Mouse (Mus musculus) thymus, postnatal 25 days (tissue): Measurements from ENCODE around the gene Ltbr.

Experiments used
- DNase-seq: peaks from one replicate; pipeline ENCODE4 v3.0.0; 2022

Gene Ltbr

DNA sequence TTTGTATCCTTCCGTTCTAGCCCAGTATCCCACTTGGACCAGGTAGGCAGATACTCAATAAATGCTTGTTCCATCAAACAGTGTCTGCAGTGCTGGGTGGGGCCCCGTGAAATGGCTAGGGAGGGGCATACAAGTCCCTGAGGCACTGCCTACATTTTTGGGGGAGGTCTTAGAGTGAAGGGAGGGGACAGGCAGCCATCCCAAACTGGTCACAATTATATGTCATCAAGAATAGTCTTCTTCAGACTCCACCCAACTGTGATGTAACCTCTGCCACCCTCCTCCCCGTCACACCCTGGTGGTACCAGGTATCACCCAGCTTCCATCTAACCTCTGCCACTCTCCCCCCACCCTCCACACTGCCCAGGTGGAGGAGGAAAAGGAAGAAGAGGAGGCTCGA, 31.2 kb upstream of the Ltbr start:
- no peak for DNase-seq

DNA sequence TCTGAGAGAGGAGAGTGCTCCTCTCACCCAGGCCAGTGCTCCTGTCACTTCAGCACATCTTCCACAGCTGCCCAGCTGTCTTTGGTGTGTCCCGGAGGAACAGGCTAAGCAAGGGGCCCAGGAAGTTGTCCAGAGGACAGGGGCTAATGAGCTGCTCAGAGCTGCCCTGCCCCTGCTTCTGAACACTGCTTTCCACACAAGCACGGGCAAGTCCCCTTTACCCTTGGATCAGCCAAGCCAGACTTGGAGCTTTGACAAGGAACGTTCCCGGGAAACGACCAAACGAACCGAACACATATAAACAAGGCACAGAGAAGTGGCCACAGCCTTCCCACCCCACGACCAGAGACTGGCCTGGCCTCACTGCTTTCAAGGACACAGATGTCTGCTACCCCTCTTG, 30.4 kb upstream of the Ltbr start:
- DNase-seq: no peak

DNA sequence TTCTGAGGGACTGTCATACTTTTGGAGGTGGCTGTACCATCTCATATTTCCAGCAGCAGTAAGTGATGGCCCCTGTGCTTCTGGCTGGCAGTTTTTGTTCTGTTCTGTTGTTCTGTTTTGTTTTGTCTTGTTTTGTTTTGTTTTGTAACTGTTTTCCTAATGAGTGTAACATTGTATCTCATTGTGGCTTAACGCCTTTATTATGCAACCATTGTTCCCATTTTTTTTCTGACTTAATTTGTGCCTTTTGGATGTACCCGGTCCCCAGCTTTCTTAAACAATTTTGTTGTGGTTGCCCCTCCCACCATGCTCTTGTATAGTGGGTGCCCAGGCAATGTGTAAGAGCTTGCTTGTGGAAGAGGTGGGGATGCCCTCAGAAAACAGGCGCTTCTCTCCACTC, 28.5 kb upstream of the Ltbr start:
- no peak for DNase-seq

DNA sequence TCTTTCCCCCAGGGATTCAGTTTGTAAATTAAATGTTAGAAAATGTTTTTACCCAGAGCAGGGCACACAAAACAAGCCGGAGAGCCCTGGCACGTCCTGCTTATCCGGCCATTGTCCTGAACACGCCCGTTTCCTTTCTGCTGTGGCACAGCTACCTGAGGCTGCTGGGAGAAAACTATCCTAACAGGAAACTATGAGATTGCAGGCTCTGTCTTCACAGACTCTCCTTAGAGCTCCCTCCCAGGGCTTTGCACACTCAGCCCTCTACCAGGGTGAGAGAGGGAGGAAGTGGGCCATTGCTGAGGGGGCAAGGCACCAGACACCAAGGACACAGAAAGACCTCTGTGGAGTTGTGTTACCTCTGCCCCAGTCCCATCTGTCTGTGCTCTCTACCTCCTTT, 26.6 kb upstream of the Ltbr start:
- no peak for DNase-seq

DNA sequence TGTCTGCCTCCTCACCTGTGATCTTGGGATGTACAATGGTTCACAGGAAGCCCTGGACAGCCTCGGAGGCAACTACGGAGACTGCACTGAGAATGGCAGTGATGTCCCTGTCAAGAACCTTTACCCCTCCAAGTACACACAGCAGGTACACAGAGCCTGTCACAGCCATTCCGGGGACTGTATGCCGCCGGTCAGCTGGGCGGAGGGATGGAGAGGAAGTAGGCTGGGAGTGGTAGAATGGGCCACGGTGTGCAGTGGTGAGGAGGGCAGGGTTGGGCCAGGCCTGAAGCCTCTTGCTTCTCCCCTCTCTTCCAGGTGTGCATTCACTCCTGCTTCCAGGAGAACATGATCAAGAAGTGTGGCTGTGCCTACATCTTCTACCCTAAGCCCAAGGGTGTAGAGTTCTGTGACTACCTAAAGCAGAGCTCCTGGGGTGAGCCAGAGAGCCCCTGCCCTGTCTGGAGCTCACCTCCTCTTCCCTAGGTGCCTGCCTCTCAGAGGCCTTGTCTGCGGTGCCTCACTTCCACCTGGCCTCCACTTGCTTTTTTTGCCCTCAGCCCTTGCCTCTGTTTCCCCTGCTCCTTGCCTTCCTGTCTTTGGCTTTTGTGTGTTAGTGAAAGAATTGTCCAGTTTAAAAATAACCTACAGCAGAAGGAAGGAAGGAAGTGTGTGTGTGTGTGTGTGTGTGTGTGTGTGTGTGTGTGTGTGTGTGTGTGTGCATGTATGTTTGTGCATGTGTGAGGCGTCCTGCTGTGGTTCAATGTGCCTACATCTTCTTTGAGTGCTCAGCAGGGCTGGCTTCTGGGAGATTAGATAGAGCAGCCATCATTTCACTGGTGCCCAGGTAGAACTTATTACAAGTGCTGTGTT, 25.3 kb upstream of the Ltbr start:
- no peak for DNase-seq

DNA sequence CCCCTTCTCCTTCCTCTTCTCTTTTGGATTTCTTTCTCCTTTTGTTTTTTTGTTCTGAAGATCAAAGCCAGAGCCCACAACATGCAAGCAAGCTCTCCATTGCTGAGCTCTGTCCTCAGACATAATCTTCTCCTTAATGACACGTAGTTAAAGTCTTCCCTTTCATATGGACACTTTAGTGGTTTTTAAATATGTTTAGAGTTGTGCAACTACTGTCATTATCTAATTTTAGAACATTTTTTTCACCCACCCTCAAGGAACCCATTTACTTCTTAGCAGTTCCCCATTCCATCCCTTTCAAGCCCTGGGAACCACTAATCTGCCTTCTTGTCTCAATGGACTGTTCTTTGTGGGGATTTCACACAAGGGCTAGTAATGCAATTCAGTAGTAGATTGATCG, 20.7 kb upstream of the Ltbr start:
- no peak for DNase-seq

DNA sequence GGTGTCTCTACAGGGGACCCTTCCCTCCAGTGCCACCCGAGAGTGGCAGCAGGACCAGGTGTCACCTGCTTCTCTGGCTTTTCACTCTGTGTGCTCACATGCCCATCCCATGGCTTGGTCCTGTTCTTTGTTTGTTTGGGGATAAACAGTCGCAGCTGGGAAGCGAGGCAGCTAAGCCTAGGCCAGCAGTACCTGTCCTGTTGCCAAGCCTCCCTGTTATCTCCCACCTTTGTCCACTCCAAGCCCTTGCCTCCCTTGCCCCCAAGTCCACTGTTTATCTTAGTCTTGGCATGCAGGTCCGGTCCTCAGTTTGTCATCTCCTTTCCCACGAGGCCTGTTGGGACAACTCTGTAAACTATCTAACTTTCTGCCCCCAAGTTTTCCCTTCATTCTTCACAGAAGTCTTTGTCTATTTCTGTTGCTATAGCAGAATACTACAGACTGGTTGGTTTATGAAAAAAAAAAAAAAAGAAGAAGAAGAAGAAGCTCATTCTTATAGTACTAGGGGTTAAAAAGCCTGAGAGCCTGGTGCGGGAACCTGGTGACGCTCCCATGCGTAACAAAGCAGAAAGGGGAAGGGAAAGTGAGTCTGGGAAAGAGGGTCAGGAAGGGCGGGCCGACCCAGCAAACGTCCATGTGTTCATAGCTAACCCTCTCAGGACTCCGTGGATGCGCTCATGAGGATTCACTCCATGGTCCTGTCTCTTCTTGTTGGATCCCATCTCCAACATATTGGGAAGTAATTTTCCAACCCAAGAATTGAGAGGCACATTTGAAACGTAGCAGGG, 19.6 kb upstream of the Ltbr start:
- no peak for DNase-seq

DNA sequence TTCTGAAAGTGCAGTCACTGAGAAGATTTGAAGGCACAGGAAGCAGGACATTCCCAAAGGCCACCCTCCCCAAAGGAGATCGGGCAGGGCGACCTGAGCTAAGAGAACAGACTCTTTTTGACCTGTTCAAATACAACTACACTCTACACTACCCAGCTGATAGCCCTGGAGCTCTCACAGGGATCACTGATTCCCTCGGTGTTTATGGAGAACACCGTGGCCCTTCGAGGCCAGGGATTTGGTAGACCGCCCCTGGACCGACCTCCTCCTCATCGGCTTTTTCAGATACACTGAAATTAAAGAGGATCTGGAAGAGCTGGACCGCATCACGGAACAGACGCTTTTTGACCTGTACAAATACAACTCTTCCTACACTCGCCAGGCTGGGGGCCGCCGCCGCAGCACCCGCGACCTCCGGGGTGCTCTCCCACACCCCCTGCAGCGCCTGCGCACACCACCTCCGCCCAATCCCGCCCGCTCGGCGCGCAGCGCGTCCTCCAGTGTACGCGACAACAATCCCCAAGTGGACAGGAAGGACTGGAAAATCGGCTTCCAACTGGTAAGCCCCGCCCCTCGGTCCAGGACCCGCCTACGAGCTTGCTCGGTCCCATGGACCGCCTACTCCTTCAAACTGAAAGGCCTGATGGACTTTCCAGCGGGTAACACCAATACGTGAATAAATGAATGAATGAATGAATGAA, 17.1 kb upstream of the Ltbr start:
- DNase-seq: peak; percentile 70

DNA sequence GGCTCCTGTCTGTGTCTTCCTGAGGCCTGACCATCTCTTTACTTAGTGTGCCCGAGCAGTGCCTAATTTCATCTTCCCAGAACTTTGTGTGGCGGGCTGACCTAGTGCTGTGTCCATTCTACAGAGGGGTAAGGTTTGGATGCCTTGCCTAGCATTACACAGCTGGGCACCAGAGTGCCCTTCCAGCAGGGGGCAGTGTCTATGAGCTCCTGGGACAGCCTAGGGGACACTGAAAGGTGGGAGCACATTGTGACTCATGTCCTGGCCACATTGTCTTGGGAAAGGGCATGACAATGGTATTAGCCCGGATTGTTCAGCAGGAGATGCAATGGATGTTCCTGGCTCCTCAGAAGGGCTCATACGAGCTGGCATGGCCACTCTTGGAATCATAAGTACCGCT, 14.6 kb upstream of the Ltbr start:
- peak; percentile 76 for DNase-seq

DNA sequence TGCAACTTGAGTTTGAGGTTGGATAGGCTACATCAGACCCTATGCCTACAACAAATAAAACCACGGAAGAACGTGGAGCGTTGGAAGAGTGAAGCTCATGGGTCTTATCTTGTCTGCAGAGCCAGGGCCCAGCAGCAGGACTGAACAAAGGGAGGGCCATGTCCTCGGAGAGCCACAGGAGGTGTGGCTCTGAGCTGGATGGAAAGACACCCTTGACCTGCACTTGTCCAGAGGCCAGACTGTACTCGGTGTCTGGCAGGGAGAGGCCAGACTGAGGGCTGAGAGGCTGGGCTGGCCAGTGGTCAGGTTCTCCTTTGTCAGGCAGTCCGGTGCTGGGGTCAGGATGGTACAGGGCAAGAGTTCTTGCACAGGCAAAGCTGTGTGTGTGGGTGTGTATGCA, 11.7 kb upstream of the Ltbr start:
- no peak for DNase-seq

DNA sequence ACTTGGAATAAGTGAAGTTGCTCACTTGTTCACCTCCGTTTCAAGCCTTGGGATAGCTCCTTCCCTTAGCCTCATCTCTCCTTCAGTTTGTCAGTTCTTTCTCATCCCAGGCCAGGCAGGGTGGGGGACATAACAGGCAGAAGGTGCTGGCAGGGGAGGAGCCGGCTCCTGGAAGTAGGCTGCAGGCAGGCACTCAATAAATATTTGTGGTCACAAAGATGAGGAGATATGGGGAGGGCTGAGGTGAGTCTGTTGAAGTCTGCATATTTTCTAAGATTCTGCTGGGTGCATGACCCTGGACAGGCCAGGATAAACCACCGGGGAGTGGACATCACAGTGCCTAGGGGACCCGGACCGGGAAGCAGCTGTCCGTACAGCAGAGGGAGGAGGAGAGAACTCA, 9.9 kb upstream of the Ltbr start:
- no peak for DNase-seq

DNA sequence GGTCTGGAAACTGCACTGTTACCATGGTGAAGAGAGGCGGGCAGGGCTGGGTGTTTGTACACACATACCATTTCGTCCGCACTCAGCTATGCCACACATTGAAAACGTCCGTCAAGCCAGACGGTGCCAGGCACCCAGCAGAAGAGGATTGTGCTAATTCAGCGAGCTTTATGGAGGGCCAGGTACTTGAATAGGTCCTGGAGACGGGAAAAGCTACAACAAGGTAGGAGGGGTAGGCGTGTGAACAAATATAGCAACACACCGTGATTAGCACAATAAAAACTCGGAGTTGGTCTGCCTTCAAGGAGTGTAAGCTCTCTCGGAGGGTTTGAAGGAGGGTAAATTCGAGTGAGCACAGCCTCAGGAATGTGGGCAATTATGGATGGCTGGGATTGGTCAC, 9.1 kb upstream of the Ltbr start:
- DNase-seq: no peak

DNA sequence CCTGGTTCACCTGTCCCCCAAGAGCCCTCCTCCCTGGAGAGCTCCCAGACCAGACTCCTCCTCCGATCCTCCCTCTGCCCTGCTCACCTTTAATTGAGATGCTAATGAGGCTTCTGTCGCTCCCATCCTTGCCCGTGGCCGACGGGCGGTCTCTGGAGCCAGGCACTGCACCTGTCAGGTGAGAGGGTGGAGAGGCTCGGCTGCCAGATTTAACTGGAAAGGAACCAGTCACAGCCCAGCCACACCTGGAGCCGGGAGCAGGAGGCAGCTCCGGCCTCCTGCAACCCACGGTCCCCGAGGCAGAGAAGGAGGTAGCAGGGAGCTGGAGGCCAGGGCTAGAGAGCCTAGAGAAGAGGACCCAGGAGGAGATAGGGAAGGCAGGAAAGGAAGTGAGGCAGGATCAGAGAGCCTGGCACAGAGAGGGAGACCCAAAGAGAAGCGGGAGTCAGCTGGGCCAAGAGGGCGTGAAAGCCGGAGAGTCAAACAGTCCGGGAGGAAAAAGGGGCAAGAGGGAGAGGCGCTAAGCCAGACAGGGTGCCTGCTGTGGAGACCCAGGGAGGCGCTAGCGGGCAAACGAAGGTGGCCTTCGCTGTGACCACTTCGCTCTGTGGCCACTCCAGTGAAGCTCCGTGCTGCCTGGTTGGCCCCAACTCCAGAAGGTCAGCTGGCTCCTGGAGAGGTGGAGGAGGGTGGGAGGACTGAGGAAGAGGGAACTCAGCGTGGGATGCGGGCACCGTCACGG, 7.6 kb upstream of the Ltbr start:
- DNase-seq: no peak

DNA sequence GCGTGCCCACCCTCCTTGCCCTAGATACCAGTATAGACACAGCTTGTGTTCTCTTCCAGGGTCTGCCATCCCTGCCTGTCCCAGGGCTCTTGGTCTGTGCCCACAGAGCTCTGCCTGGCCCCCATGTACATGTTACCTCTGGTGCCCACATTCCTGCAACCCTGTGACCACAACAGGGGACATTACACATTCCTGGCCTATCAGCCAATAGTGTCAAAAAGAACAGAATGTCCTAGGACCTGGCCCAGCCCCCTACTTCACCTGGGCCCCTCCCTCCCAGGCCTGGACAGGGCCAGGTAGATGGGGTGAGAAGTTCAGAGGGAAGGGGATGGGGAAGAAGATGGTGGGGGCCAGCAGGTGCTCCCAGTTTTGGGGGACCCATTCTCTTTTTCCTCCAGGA, 6.6 kb upstream of the Ltbr start, which contains the start of gene Scnn1a:
Gene Scnn1a, plus strand, starts transcription at position 337 of the 400 bp plus-strand sequence.
- no peak for DNase-seq

DNA sequence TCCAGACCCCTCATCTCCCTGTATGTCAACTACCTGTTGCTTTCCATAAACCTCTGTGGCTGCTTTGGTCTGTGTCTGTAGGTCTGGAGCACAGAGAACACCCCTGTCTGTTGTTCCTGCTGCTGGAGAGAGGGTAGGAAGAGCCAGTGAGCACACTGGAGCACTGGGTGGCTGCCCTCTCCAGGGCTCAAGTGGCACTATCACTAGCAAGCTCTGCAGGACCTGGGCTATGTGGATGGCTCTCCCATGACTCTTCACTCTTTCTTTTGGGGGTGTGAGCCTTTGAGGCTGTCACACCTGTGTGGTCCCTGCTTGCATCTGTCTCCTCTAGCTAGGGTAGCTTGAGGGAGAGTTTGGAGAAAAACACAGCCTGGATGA, 6.2 kb upstream of the Ltbr start:
- DNase-seq: no peak

DNA sequence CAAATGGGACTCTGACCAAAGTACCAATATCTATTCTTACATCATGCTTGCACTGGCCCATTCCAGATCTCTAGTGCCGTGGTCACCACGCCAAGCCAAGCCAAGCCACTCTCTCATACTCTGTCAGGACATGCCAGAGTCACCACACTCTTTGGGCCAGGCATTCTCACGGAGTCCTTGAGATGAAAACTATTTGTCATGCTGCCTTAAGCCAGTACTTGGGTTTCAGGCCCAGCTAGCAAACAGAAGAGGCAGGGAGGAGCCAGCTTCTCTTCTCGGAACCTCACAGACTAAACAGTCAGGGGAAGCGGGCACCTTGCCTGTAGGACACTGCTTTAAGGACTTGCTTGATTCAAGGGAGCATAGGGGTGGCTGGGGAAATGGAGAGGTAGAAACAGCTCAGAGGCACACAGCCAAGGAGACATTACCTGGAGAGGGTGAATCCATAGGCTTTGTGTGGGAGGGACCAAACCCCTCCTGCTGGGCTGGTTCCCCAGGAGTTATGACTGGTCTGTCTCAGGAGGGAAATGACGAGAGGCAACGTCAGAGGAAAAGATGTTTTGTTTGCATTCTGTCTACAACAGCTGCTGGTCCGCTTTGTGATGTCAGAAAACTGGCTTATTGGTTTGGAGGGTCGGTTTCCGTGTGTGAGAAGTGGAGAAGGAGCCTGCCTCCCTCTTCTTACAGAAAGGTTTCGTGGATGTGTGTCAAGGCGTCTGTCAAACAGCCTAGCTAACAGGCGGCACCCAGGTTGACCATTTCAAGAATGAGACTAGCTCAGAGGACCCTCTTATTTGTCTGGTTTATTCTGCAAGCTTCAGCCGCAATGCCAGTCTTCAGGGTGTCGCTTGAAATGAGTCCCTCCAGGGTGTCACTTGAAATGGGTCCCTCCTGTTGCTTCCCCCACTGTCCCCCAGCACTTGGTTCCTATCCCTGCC, 5.6 kb upstream of the Ltbr start:
- no peak for DNase-seq

DNA sequence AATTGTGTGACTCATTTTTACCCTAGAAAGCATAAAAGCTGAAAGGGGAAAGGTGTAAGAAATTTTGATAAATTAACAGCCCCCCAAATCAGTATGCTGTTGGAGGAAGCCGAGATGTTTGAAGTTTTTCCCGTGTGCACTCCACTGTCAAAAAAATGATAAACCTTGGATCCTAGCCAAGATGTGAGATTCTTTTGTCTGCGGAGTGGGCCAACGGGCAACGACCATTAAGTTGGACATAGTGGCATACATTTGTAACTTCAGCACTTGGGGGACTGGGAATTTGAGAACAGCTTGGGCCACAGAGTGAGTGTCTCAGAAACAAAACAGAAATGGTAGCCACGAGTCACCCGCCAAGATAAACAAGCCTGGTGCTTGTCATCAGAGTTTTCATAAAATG, 3.4 kb upstream of the Ltbr start:
- no peak for DNase-seq

DNA sequence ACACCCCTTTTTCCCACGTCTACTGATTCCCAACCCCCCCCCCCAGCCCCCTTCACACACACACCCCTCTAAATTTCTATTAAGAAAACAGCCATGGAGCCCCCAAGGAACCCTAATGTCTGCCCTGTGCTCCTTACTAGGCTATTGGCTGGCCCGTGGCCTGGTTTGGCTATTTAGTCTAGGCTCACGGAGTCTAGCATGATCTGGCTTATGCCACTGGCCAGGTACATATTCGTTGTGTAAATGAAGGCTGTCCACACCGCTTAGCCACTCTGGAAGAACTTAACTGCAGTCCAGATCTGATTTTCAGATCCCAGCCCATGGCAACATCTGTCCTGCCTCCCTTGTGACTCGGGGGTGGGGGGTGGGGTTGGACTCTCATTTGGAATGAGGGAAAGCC, 1.1 kb upstream of the Ltbr start:
- DNase-seq: no peak

DNA sequence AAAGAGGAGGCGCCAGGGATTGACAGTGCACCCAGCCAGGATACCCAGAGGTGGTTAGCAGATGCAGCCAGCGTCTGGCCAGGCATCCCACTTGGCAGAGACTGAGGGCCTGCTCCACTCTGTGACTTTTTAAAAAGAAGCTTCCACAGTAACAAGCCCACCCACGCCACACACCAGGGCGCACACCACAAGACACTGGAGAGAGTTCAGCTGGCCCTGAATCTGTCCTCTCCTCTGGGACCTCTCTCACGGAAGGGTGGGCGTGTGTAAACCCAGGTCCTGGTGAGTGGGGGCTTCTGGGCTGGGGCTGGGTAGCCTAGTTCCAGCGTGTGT, 512 bp upstream of the Ltbr start:
- DNase-seq: no peak

DNA sequence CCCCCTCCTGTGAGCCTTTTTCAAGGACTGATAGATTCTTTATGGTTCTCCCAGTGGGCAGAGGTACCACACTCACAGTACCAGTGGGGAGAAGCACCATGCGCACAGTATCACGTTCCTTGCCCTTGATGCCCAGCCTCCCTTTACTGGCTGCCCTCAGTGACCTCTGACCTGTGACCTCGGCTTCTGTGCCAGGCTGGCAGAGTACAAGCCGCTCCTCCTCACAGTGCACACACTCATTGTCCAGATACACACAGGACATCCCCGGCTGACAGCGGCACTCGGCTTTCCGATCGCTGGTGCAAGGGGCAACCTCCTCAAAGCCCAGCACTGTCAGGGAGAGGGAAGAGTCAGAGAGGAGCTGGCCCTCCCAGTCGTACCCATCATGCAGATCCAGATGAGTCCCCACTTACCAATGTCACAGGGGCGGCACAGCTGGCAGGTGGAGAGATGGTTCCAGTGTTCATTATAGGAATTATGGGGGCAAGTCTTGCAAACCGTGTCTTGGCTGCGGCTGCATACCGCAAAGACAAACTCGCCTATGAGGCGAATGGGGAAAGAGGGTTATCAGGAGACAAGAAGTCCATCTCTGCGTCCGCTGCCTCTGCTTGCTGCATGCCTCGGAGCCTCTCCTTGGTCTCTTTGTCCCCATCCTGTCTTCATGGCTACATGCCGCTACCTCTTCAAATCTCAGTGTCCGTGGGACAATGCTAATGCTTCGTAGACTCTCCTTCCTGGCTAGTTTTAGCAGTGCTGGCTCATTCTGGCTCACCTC, 917 bp downstream of the Ltbr start:
- DNase-seq: no peak

DNA sequence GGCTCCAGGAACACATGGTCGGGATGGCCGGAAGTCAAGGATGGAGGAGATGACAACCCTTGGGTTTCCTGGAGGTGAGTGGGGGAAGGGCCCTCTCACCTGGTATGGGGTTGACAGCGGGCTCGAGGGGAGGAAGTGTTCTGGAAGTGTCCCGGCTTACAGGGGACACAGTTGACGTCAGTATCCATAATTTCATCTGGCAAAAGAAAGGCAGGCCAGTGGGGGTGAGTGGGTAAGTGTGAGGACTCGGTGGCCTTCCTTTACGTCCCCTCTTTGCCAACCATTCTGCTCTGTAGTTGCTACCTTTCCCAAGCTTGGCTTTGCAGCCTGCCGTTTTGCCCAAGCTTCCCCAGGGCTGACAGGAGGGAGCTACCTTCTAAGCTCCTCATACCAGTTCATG, 1.5 kb downstream of the Ltbr start:
- DNase-seq: no peak
